Comparison of ENCODE assay signal across 8 mouse cellular contexts in genomic region chr12:79641570-79642285, GRCm38 (mm10).
DNase-seq lines count a peak whose midpoint lies in the region; ATAC-seq lines count a peak whose summit lies in the region.

No protein-coding gene starts in this region.

- no peak for ATAC-seq in kidney, embryonic 16.5 days (ENCODE audit: low FRiP score, low TSS enrichment)

- H3K4me3 ChIP-seq in kidney, embryonic 16.5 days (ENCODE audit: low read length) = no peak overlapping the region

- H3K9ac ChIP-seq in kidney, embryonic 16.5 days (replicated peaks; ENCODE audit: low read length) = no peak overlapping the region

- peak overlapping the region; percentile 66 for H3K27ac ChIP-seq in kidney, embryonic 16.5 days (ENCODE audit: low read length)

- H3K4me2 ChIP-seq in kidney, embryonic 16.5 days (replicated peaks; ENCODE audit: low read depth, low read length) = no peak overlapping the region

- H3K36me3 ChIP-seq in kidney, embryonic 16.5 days (ENCODE audit: insufficient read depth, low read length) = no peaks in the 10 kb centered on the region

- no peaks in the 10 kb centered on the region for H3K27me3 ChIP-seq in kidney, embryonic 16.5 days (ENCODE audit: insufficient read depth, low read length)

- peak; percentile 23 for DNase-seq in thymus, postnatal 14 days
- DNase-seq in thymus, postnatal 25 days = no peak
- peak; percentile 46 for DNase-seq in fibroblast of lung, adult 2 months (ENCODE audit: low read depth)
- peak; percentile 68 for DNase-seq in lung, postnatal 36 days
- DNase-seq in right cerebral cortex, postnatal 25 days = no peak
- no peak for DNase-seq in right cerebral cortex, postnatal 4 days
- no peak for DNase-seq in ovary, postnatal 10 days (ENCODE audit: low spot score)

- peaks cover 6% of the 10 kb centered on the region for H3K4me1 ChIP-seq in kidney, embryonic 16.5 days (ENCODE audit: insufficient read depth, low read length)

- no peaks in the 10 kb centered on the region for H3K9me3 ChIP-seq in kidney, embryonic 16.5 days (ENCODE audit: low read length)

- WGBS in kidney, embryonic 16.5 days = 45% methylated on average over 7 of the region's 7 CpGs

Comparison
In these comparisons a context has a peak if more than half of its experiments do, and no peak if none do; other contexts are left out.
1. DNase-seq: peak in thymus, postnatal 14 days (single experiment), fibroblast of lung, adult 2 months (single experiment) and lung, postnatal 36 days (single experiment); none in thymus, postnatal 25 days (single experiment), right cerebral cortex, postnatal 25 days (single experiment), right cerebral cortex, postnatal 4 days (single experiment) and ovary, postnatal 10 days (single experiment).